Mouse (Mus musculus) gastrocnemius, adult 8-10 months (tissue): Measurements from ENCODE around the gene Gpr132. TPM values are rescaled to one million over a fixed set of nuclear protein-coding genes. Genes with fewer than 3 reads are reported as not detected.
A peak's percentile ranks its signal among the peaks of the same experiment; 100 is the strongest.
"Not testable (repeated sequence)": the region's sequence is repeated elsewhere in the genome, so short reads cannot be mapped to it uniquely, and the experiment has no call there.

ENCODE experiments used
- DNase-seq, 2 experiments: peaks; one replicate each; pipeline ENCODE4 v3.0.0; 2022; ENCODE audit warnings: low spot score in 2 of 2
- total RNA-seq, 4 experiments: library from RNA; stranded (reverse); gene quantifications; 2 replicates each; pipeline ENCODE4 v1.2.4; 2022

The Gpr132 gene
- total RNA-seq, 4 experiments from 2014 or later = not detected

GRCm38 (mm10) chr12:112821974-112822373 lies 46.1 kb downstream of the Gpr132 start:
- DNase-seq = no peak

GRCm38 (mm10) chr12:112821216-112821615 lies 46.8 kb downstream of the Gpr132 start:
- no peak for DNase-seq

GRCm38 (mm10) chr12:112820401-112820999 lies 47.5 kb downstream of the Gpr132 start:
- DNase-seq = no peak

GRCm38 (mm10) chr12:112819057-112819662 lies 48.9 kb downstream of the Gpr132 start:
- DNase-seq = no peak

GRCm38 (mm10) chr12:112816866-112817265 lies 51.2 kb downstream of the Gpr132 start:
- DNase-seq = not testable (repeated sequence)

GRCm38 (mm10) chr12:112816294-112816693 lies 51.7 kb downstream of the Gpr132 start:
- DNase-seq = no peak

- DNase-seq = no peak
Measured at GRCm38 (mm10) chr12:112814682-112815470, 53.2 kb downstream of the Gpr132 start.

- DNase-seq = no peak
Measured at GRCm38 (mm10) chr12:112813370-112813769, 54.7 kb downstream of the Gpr132 start.

GRCm38 (mm10) chr12:112810092-112810885 lies 57.7 kb downstream of the Gpr132 start:
- DNase-seq = no peak

GRCm38 (mm10) chr12:112809641-112810040 lies 58.4 kb downstream of the Gpr132 start:
- no peak for DNase-seq

GRCm38 (mm10) chr12:112808587-112809364 lies 59.3 kb downstream of the Gpr132 start, which contains the start of gene Clba1:
Gene Clba1 (plus strand): TSS chr12:112808937.
- peak; percentile 89 to 91 for DNase-seq

GRCm38 (mm10) chr12:112808212-112808586 lies 59.8 kb downstream of the Gpr132 start:
- no peak for DNase-seq

- DNase-seq = no peak
Measured at GRCm38 (mm10) chr12:112807796-112808195, 60.2 kb downstream of the Gpr132 start.

GRCm38 (mm10) chr12:112806044-112806443 lies 62.0 kb downstream of the Gpr132 start:
- DNase-seq = no peak

- DNase-seq = no peak
Measured at GRCm38 (mm10) chr12:112804046-112804445, 64.0 kb downstream of the Gpr132 start.

- no peak for DNase-seq
Measured at GRCm38 (mm10) chr12:112802917-112803316, 65.1 kb downstream of the Gpr132 start.

- no peak for DNase-seq
Measured at GRCm38 (mm10) chr12:112801864-112802846, 65.9 kb downstream of the Gpr132 start, which contains the start of gene Ahnak2. Gene Ahnak2 (minus strand): TSS chr12:112802657.
